Mouse (Mus musculus) forebrain, postnatal 0 days (tissue): ENCODE measurements at regions not wholly inside any gene's neighbourhood (a gene's known extent, or its start where the extent isn't known, plus 50 kb on each side); places are given as distances from the start of the nearest gene placed in this dataset.

Source experiments
- ATAC-seq: fragments of 200-750 bp; cut with Nextera tagmentation; 2 replicates; pipeline ENCODE4 v1.8.0; 2017; ENCODE audit warnings: mild to moderate bottlenecking, moderate library complexity
- DNase-seq: peaks from one replicate; pipeline ENCODE4 v3.0.0-alpha.2; 2015
- H3K27ac ChIP-seq: fragments of 300-500 bp; sonication (generic); 2 replicates; pipeline ENCODE4 v1.5.1; 2014; ENCODE audit warnings: low read depth, mild to moderate bottlenecking, antibody characterized with exemption, low read length, moderate library complexity, mixed read lengths
- H3K27me3 ChIP-seq: fragments of 300-500 bp; sonication (generic); 2 replicates; pipeline ENCODE4 v1.6.1; 2014; ENCODE audit warnings: mild to moderate bottlenecking, low read length, mixed read lengths; ENCODE audit not compliant: insufficient read depth
- H3K36me3 ChIP-seq: fragments of 300-500 bp; sonication (generic); 2 replicates; pipeline ENCODE4 v1.6.1; 2014; ENCODE audit warnings: mild to moderate bottlenecking, moderate library complexity; ENCODE audit not compliant: insufficient read depth
- H3K4me1 ChIP-seq: fragments of 300-500 bp; sonication (generic); 2 replicates; pipeline ENCODE4 v1.6.1; 2014; ENCODE audit warnings: antibody characterized with exemption; ENCODE audit not compliant: insufficient read depth
- H3K4me2 ChIP-seq: fragments of 300-500 bp; sonication (generic); 2 replicates; pipeline ENCODE4 v1.6.1; 2014; ENCODE audit warnings: low read depth, mild to moderate bottlenecking, moderate library complexity
- H3K4me3 ChIP-seq: fragments of 300-500 bp; sonication (generic); 2 replicates; pipeline ENCODE4 v1.5.1; 2014; ENCODE audit warnings: low read depth, low read length, mixed read lengths
- H3K9ac ChIP-seq: fragments of 300-500 bp; sonication (generic); 2 replicates; pipeline ENCODE4 v1.6.1; 2014; ENCODE audit warnings: mild to moderate bottlenecking
- H3K9me3 ChIP-seq: fragments of 300-500 bp; sonication (generic); 2 replicates; pipeline ENCODE4 v1.6.1; 2016; ENCODE audit warnings: low read length
- CTCF ChIP-seq: sonication (generic); IDR thresholded peaks from 2 replicates; pipeline ENCODE4 v1.5.1; 2016; ENCODE audit warnings: antibody characterized with exemption, control low read depth, low read depth
- WGBS: fragments of 180-500 bp; shearing (Covaris S2); extraction: QIAGEN DNeasy Blood & Tissue Kit; methylation state at CpG from one replicate; pipeline ENCODE4 v1.1.7; 2014; 5-methylcytosine and 5-hydroxymethylcytosine counted together

- DNase-seq (no peak), ATAC-seq (no peak)
- Histone ChIP-seq H3K9ac (no peak overlapping the region), H3K27me3 (no peaks in the 10 kb centered on the region), H3K9me3 (no peaks in the 10 kb centered on the region), H3K4me3 (no peak overlapping the region), H3K4me1 (no peaks in the 10 kb centered on the region), H3K36me3 (no peaks in the 10 kb centered on the region), H3K4me2 (no peak overlapping the region), H3K27ac (no peak overlapping the region)
- TF ChIP-seq CTCF = no peak
- 52% methylated on average over 8 of the region's 8 CpGs for WGBS
These were observed 1062.1 kb downstream of the Sorcs3 start for GRCm38 (mm10) chr19:49267864-49268480.

GRCm38 (mm10) chr19:49282626-49283261, 1076.9 kb downstream of the Sorcs3 start:
- Histone ChIP-seq H3K4me2 (no peak overlapping the region), H3K27me3 (no peaks in the 10 kb centered on the region), H3K4me1 (no peaks in the 10 kb centered on the region), H3K9ac (no peak overlapping the region), H3K36me3 (no peaks in the 10 kb centered on the region), H3K4me3 (no peak overlapping the region), H3K27ac (no peak overlapping the region), H3K9me3 (no peaks in the 10 kb centered on the region)
- DNase-seq (peak; percentile 16), ATAC-seq (no peak)
- TF ChIP-seq CTCF = no peak
- 43% methylated on average over 8 of the region's 8 CpGs for WGBS

- Histone ChIP-seq H3K4me2 (no peak overlapping the region), H3K27me3 (no peaks in the 10 kb centered on the region), H3K4me3 (no peak overlapping the region), H3K36me3 (no peaks in the 10 kb centered on the region), H3K9me3 (no peaks in the 10 kb centered on the region), H3K9ac (no peak overlapping the region), H3K27ac (no peak overlapping the region), H3K4me1 (peaks cover 9% of the 10 kb centered on the region)
- TF ChIP-seq CTCF = no peak
- no peak for ATAC-seq
- 70% methylated on average over 2 of the region's 2 CpGs for WGBS
- DNase-seq = no peak
These were observed 1089.2 kb downstream of the Sorcs3 start for GRCm38 (mm10) chr19:49294980-49295379.

GRCm38 (mm10) chr19:49299351-49300271, 1093.8 kb downstream of the Sorcs3 start:
- DNase-seq (peak; percentile 76), ATAC-seq (peak; percentile 77)
- Histone ChIP-seq H3K27me3 (no peaks in the 10 kb centered on the region), H3K4me2 (no peak overlapping the region), H3K27ac (no peak overlapping the region), H3K36me3 (no peaks in the 10 kb centered on the region), H3K9ac (no peak overlapping the region), H3K9me3 (no peaks in the 10 kb centered on the region), H3K4me1 (peaks cover 9% of the 10 kb centered on the region), H3K4me3 (no peak overlapping the region)
- no peak for TF ChIP-seq CTCF
- WGBS = 11% methylated on average over 10 of the region's 10 CpGs

- ATAC-seq = no peak; the same call in 1 of the 2 replicates
- no peak overlapping the region for H3K4me2 ChIP-seq
- H3K4me3 ChIP-seq = no peak overlapping the region
- no peak for TF ChIP-seq CTCF
- no peak overlapping the region for H3K9ac ChIP-seq
- peak; percentile 26 for DNase-seq
- WGBS = 39% methylated on average over 7 of the region's 7 CpGs
- no peaks in the 10 kb centered on the region for H3K9me3 ChIP-seq
- no peaks in the 10 kb centered on the region for H3K27me3 ChIP-seq
- H3K4me1 ChIP-seq = peaks cover 9% of the 10 kb centered on the region
- no peak overlapping the region for H3K27ac ChIP-seq
- no peaks in the 10 kb centered on the region for H3K36me3 ChIP-seq
These were observed 1095.7 kb downstream of the Sorcs3 start for GRCm38 (mm10) chr19:49301364-49302091.

- no peaks in the 10 kb centered on the region for H3K27me3 ChIP-seq
- no peaks in the 10 kb centered on the region for H3K9me3 ChIP-seq
- TF ChIP-seq CTCF = no peak
- H3K4me1 ChIP-seq = no peaks in the 10 kb centered on the region
- no peak overlapping the region for H3K4me2 ChIP-seq
- WGBS = 93% methylated on average over 3 of the region's 3 CpGs
- no peak for DNase-seq
- no peak for ATAC-seq
- no peak overlapping the region for H3K9ac ChIP-seq
- no peak overlapping the region for H3K4me3 ChIP-seq
- no peak overlapping the region for H3K27ac ChIP-seq
- no peaks in the 10 kb centered on the region for H3K36me3 ChIP-seq
These were observed 1100.0 kb downstream of the Sorcs3 start for GRCm38 (mm10) chr19:49305804-49306203.
